Mouse (Mus musculus): ENCODE measurements at regions not wholly inside any gene's neighbourhood (a gene's known extent, or its start where the extent isn't known, plus 50 kb on each side); places are given as distances from the start of the nearest gene placed in this dataset.
"Not testable (repeated sequence)": the region's sequence is repeated elsewhere in the genome, so short reads cannot be mapped to it uniquely, and the experiment has no call there.

- DNase-seq (ENCODE audit: low spot score), result no peak
Observed at GRCm38 (mm10) chr10:53482919-53483318, 103.2 kb upstream of the Cep85l start.

- DNase-seq (ENCODE audit: low spot score), result no peak
Observed at GRCm38 (mm10) chr10:53470200-53470599, 90.5 kb upstream of the Cep85l start.

GRCm38 (mm10) chr10:53469611-53470010, 89.9 kb upstream of the Cep85l start:
- no peak for DNase-seq (ENCODE audit: low spot score)

GRCm38 (mm10) chr10:53468293-53468545, 88.5 kb upstream of the Cep85l start:
- DNase-seq (ENCODE audit: low spot score), result no peak

GRCm38 (mm10) chr10:53467472-53468292, 87.9 kb upstream of the Cep85l start:
- no peak for DNase-seq (ENCODE audit: low spot score)

GRCm38 (mm10) chr10:53466851-53467250, 87.1 kb upstream of the Cep85l start:
- no peak for DNase-seq (ENCODE audit: low spot score)

- DNase-seq (ENCODE audit: low spot score), result no peak
Observed at GRCm38 (mm10) chr10:53466261-53466660, 86.5 kb upstream of the Cep85l start.

- no peak for DNase-seq (ENCODE audit: low spot score)
Observed at GRCm38 (mm10) chr10:53464581-53464980, 84.8 kb upstream of the Cep85l start.

- no peak for DNase-seq (ENCODE audit: low spot score)
Observed at GRCm38 (mm10) chr10:53464006-53464405, 84.3 kb upstream of the Cep85l start.

GRCm38 (mm10) chr10:53463471-53463870, 83.7 kb upstream of the Cep85l start:
- no peak for DNase-seq (ENCODE audit: low spot score)

GRCm38 (mm10) chr10:53462449-53463308, 82.9 kb upstream of the Cep85l start:
- no peak for DNase-seq (ENCODE audit: low spot score)

- DNase-seq (ENCODE audit: low spot score), result no peak
Observed at GRCm38 (mm10) chr10:53461070-53461781, 81.5 kb upstream of the Cep85l start.

- DNase-seq (ENCODE audit: low spot score), result not testable (repeated sequence)
Observed at GRCm38 (mm10) chr10:53459706-53460105, 80.0 kb upstream of the Cep85l start.

- DNase-seq (ENCODE audit: low spot score), result no peak
Observed at GRCm38 (mm10) chr10:53456027-53456713, 76.4 kb upstream of the Cep85l start.

GRCm38 (mm10) chr10:53444789-53445188, 65.0 kb upstream of the Cep85l start:
- no peak for DNase-seq (ENCODE audit: low spot score)

GRCm38 (mm10) chr10:53443443-53443842, 63.7 kb upstream of the Cep85l start:
- DNase-seq (ENCODE audit: low spot score), result no peak

GRCm38 (mm10) chr10:53442912-53443311, 63.2 kb upstream of the Cep85l start:
- no peak for DNase-seq (ENCODE audit: low spot score)

- DNase-seq (ENCODE audit: low spot score), result no peak
Observed at GRCm38 (mm10) chr10:53440251-53440650, 60.5 kb upstream of the Cep85l start.

GRCm38 (mm10) chr10:53438388-53438787, 58.6 kb upstream of the Cep85l start:
- DNase-seq (ENCODE audit: low spot score), result no peak

- DNase-seq (ENCODE audit: low spot score), result no peak
Observed at GRCm38 (mm10) chr10:53437724-53438123, 58.0 kb upstream of the Cep85l start.

GRCm38 (mm10) chr10:53436023-53436475, 56.3 kb upstream of the Cep85l start:
- no peak for DNase-seq (ENCODE audit: low spot score)
